Mouse (Mus musculus) small intestine, adult 2 months (tissue): ENCODE data around the gene 2310022B05Rik. TPM values are rescaled to one million over a fixed set of nuclear protein-coding genes. Genes with fewer than 3 reads are reported as not detected.

Experiments
- H3K27ac ChIP-seq: fragments of 200-500 bp; 2 replicates; pipeline ENCODE4 v1.5.1; 2012; ENCODE audit warnings: low read depth, low read length, control low read depth, inconsistent platforms; ENCODE audit not compliant: insufficient read depth
- H3K27me3 ChIP-seq: fragments of 200-500 bp; 2 replicates; pipeline ENCODE4 v1.6.1; 2012; ENCODE audit warnings: mild to moderate bottlenecking, moderate library complexity, low read length, inconsistent platforms; ENCODE audit not compliant: control insufficient read depth, insufficient read depth
- H3K36me3 ChIP-seq: fragments of 200-500 bp; 2 replicates; pipeline ENCODE4 v1.6.1; 2012; ENCODE audit warnings: mild to moderate bottlenecking, low read length, control low read depth, inconsistent platforms; ENCODE audit not compliant: control insufficient read depth, insufficient read depth
- H3K4me1 ChIP-seq: fragments of 200-500 bp; 2 replicates; pipeline ENCODE4 v1.6.1; 2012; ENCODE audit warnings: low read length, inconsistent platforms, mixed read lengths; ENCODE audit not compliant: control insufficient read depth, insufficient read depth, insufficient read length
- H3K4me3 ChIP-seq: fragments of 200-500 bp; 2 replicates; pipeline ENCODE4 v1.5.1; 2012; ENCODE audit warnings: low read depth, mild to moderate bottlenecking, control low read depth, inconsistent platforms, low read length, moderate library complexity
- CTCF ChIP-seq: fragments of 200-500 bp; IDR thresholded peaks from 2 replicates; pipeline ENCODE4 v1.5.1; 2012; ENCODE audit warnings: low read depth, mild to moderate bottlenecking, control low read depth, inconsistent platforms, low read length, moderate library complexity, mixed read lengths; ENCODE audit not compliant: insufficient replicate concordance, insufficient read length; ENCODE audit errors: extremely low read depth
- POLR2A ChIP-seq: fragments of 200-500 bp; IDR thresholded peaks from 2 replicates; pipeline ENCODE4 v1.6.1; 2012; ENCODE audit warnings: low read depth, mild to moderate bottlenecking, control low read depth, inconsistent platforms, low read length, moderate library complexity
- WGBS: fragments of 180-500 bp; shearing (Covaris S2); methylation state at CpG from one replicate; pipeline ENCODE4 v1.1.7; 2018; 5-methylcytosine and 5-hydroxymethylcytosine counted together
- polyA plus RNA-seq: library from polyadenylated mRNA; depleted of rRNA; stranded (reverse); fragments of >200 nt; gene quantifications from 2 replicates; pipeline ENCODE4 v1.2.3, GENCODE M21; 2012; rRNA removed

2310022B05Rik gene
- polyA plus RNA-seq, 1 experiment, result 35.0 TPM

DNA sequence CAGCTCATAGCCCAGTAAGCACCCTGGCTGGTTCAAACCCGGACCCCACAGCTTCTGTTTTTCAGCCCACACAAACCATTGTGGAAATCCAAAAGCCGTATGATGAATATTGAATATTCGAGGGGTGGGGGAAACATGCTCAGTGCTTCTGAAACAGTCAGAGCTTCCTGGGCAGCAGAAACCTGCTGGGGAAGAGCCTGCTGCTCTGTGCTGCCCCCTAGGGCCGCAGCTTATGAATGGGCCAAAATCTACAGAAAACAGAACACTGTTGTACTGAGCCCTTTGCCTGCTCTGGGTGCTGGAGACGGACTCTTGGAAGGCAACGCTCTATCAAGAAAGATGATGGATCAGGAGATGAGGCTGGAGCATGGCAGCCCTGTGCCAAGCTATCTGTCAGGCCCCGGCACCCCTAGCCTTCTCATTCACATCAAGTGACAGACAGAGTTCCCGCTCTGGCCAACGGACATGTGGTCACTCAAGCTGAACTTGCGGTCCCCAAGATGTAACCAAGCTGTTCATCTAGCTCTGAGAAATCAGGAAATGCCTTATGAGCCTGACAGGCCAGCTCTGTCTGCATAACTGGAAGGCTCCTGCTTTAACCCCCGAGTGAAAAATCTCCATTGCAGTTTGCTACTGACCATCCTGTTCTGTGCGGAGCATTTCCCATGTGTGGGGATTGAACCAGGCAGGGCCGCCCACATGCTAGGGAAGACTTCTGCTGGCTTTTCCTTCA, 54.8 kb downstream of the 2310022B05Rik start:
- TF ChIP-seq CTCF, result peak; percentile 54; the same call in 1 of the 2 replicates
- TF ChIP-seq POLR2A, result no peak
- Histone ChIP-seq H3K27ac (no peak overlapping the region), H3K4me3 (no peak overlapping the region), H3K4me1 (no peaks in the 10 kb centered on the region), H3K36me3 (no peaks in the 10 kb centered on the region), H3K27me3 (no peaks in the 10 kb centered on the region)
- WGBS, result 70% methylated on average over 13 of the region's 13 CpGs

DNA sequence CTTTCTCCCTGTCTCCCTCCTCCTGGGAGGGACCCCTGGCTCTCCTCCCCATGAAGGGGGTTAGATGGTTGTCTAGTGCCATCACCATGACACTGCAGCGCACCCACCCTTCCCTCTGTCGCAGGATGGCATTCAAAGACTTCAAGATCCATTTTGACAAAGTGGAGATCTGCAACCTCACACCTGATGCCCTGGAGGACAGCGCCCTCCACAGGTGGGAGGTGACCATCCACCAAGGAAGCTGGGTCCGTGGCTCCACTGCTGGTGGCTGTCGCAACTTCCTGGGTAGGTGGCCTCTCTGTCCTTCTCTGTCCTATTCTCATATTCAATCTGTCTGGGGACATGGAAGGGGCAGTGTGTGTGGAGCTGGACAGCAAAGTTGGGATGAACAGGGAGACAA, 59.1 kb downstream of the 2310022B05Rik start:
- 67% methylated on average over 5 of the region's 5 CpGs for WGBS
- H3K4me1 ChIP-seq, result no peaks in the 10 kb centered on the region
- TF ChIP-seq CTCF (no peak), POLR2A (no peak)
- no peak overlapping the region for H3K4me3 ChIP-seq
- H3K27me3 ChIP-seq, result no peaks in the 10 kb centered on the region
- H3K27ac ChIP-seq, result no peak overlapping the region
- no peaks in the 10 kb centered on the region for H3K36me3 ChIP-seq

GRCm38 (mm10) chr8:124589393-124589792, 73.8 kb downstream of the 2310022B05Rik start:
- no peaks in the 10 kb centered on the region for H3K36me3 ChIP-seq
- no peaks in the 10 kb centered on the region for H3K27me3 ChIP-seq
- H3K27ac ChIP-seq, result no peak overlapping the region
- no peaks in the 10 kb centered on the region for H3K4me1 ChIP-seq
- TF ChIP-seq POLR2A (no peak), CTCF (no peak)
- WGBS, result 53% methylated on average over 4 of the region's 4 CpGs
- H3K4me3 ChIP-seq, result no peak overlapping the region

GRCm38 (mm10) chr8:124586556-124586955, 76.6 kb downstream of the 2310022B05Rik start:
- TF ChIP-seq POLR2A (no peak), CTCF (no peak)
- H3K27me3 ChIP-seq, result no peaks in the 10 kb centered on the region
- no peak overlapping the region for H3K4me3 ChIP-seq
- H3K4me1 ChIP-seq, result no peaks in the 10 kb centered on the region
- 85% methylated on average over 2 of the region's 2 CpGs for WGBS
- H3K27ac ChIP-seq, result peak overlapping the region; percentile 17; the same call in 1 of the 2 replicates
- no peaks in the 10 kb centered on the region for H3K36me3 ChIP-seq

Other genes with a start within 250 kb of the 2310022B05Rik start
- 2.3 and 2.8 TPM in 2 replicates for gene Pgbd5, start 223.7 kb downstream of the 2310022B05Rik start, polyA plus RNA-seq
- 8.3 and 14.7 TPM in 2 replicates for gene Cog2, start 142.6 kb downstream of the 2310022B05Rik start, polyA plus RNA-seq
- 10.7 and 36.2 TPM in 2 replicates for gene Agt, start 93.7 kb downstream of the 2310022B05Rik start, polyA plus RNA-seq
- gene Capn9, start 87.3 kb downstream of the 2310022B05Rik start, polyA plus RNA-seq, result 8.2 and 11.4 TPM in 2 replicates
- gene Ttc13, start 58.6 kb upstream of the 2310022B05Rik start, polyA plus RNA-seq, result 8.1 and 11.4 TPM in 2 replicates
- gene Arv1, start 58.8 kb upstream of the 2310022B05Rik start, polyA plus RNA-seq, result 6.5 and 7.0 TPM in 2 replicates
- gene Fam89a, start 88.5 kb upstream of the 2310022B05Rik start, polyA plus RNA-seq, result 1.4 and 1.7 TPM in 2 replicates
- 0.05 and 0.09 TPM in 2 replicates for gene Trim67, start 129.7 kb upstream of the 2310022B05Rik start, polyA plus RNA-seq
- 12.1 and 17.6 TPM in 2 replicates for gene Gnpat, start 199.7 kb upstream of the 2310022B05Rik start, polyA plus RNA-seq
- gene 2810004N23Rik, start 199.8 kb upstream of the 2310022B05Rik start, polyA plus RNA-seq, result 3.3 and 5.4 TPM in 2 replicates
- 7.0 and 9.1 TPM in 2 replicates for gene Exoc8, start 234.3 kb upstream of the 2310022B05Rik start, polyA plus RNA-seq
- gene Sprtn, start 234.5 kb upstream of the 2310022B05Rik start, polyA plus RNA-seq, result 4.2 and 9.0 TPM in 2 replicates